Mouse (Mus musculus) liver, embryonic 14.5 days (tissue): Measurements from ENCODE around the gene Svop.

Experiments
- CTCF ChIP-seq: IDR thresholded peaks from 2 replicates; pipeline ENCODE4 v1.5.1; 2016; ENCODE audit warnings: antibody characterized with exemption, low read depth, control low read depth
- EP300 ChIP-seq: IDR thresholded peaks from 2 replicates; pipeline ENCODE4 v1.6.1; 2016; ENCODE audit warnings: antibody characterized with exemption, low read depth

- TF ChIP-seq EP300 (no peak), CTCF (no peak)
Measured at GRCm38 (mm10) chr5:114065161-114065560, 26.2 kb downstream of the Svop start, which contains the start of gene Usp30.
